Mouse (Mus musculus): ENCODE measurements around the gene Lsmem1. TPM values are rescaled to one million over a fixed set of nuclear protein-coding genes. Genes with fewer than 3 reads are reported as not detected.
"Not testable (repeated sequence)": the region's sequence is repeated elsewhere in the genome, so short reads cannot be mapped to it uniquely, and the experiment has no call there.

Lsmem1 gene
- polyA plus RNA-seq, 1 experiment from 2014 or later = not detected

DNA sequence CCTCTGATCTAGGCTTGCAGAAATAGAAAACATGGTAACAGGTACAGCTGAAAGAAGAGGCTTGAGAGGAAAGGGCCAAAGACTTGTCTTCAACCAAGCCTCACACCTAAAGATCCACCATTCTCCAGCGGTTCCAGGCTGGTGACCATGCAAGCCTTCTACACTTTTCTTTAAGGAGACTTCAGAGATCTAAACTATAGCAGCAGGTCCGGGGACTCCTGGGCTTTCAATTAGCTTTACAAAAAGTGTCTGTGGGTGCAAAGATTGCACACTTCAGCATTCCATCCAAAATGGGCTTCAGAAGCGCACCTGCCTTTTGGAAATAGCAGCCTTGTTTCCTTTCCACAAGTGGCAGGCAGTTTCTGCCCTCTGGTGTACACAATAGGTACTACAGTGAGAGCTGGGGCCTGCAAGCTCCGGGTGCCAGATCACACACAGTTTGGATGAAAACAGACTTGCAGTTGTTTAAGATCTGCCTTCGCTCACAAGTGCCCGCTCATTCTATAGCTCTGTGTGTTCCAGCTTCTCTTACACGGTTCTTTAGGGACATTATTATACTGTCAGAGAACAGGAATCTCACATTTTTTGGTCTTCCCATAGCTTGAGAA, 609 bp upstream of the Lsmem1 start:
- Histone ChIP-seq H3K27me3 (replicated peaks; ENCODE audit: control insufficient read depth, insufficient read depth, low read length) (no peaks in the 10 kb centered on the region), H3K4me2 (ENCODE audit: low read length) (no peak overlapping the region), H3K9me3 (ENCODE audit: control insufficient read depth, low read length) (no peaks in the 10 kb centered on the region), H3K36me3 (ENCODE audit: control insufficient read depth, insufficient read depth, low read length) (peaks cover 38% of the 10 kb centered on the region), H3K27ac (ENCODE audit: low read depth) (no peak overlapping the region), H3K4me3 (ENCODE audit: low read depth, low read length) (no peak overlapping the region), H3K4me1 (replicated peaks; ENCODE audit: control insufficient read depth, insufficient read depth, low read length) (no peaks in the 10 kb centered on the region), H3K9ac (ENCODE audit: low read length) (no peak overlapping the region)
- DNase-seq (ENCODE audit: low spot score) (peak; percentile 75), ATAC-seq (replicated peaks; ENCODE audit: low FRiP score, low TSS enrichment, low read depth) (peak; percentile 64; the same call in 1 of the 2 replicates)
- WGBS = 46% methylated on average over 7 of the region's 7 CpGs

DNA sequence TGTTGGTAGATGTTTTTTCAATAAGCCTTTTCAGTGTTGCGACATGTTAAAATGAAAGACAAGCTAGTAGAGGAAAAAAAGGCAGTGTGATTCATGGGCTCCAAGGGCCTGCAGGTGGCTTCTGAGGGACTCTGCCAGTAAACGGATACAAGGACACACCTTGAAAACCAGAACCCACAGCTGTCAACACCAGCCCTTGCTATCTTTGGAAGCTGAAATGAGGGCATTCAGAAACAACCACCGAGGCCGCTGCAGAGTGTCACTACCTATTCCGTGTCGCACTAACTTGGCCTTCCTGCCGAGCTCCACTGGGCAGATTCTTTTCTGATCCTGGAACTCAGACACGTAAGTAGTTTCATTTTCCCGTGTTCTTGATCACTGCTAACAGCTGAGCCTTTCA, 863 bp downstream of the Lsmem1 start:
- DNase-seq (ENCODE audit: low spot score) = no peak
- no peaks in the 10 kb centered on the region for H3K9me3 ChIP-seq (ENCODE audit: control insufficient read depth, low read length)
- ATAC-seq (replicated peaks; ENCODE audit: low FRiP score, low TSS enrichment, low read depth) = no peak
- H3K9ac ChIP-seq (ENCODE audit: low read length) = no peak overlapping the region
- H3K27me3 ChIP-seq (replicated peaks; ENCODE audit: control insufficient read depth, insufficient read depth, low read length) = no peaks in the 10 kb centered on the region
- H3K4me2 ChIP-seq (ENCODE audit: low read length) = no peak overlapping the region
- no peak overlapping the region for H3K27ac ChIP-seq (ENCODE audit: low read depth)
- H3K4me1 ChIP-seq (replicated peaks; ENCODE audit: control insufficient read depth, insufficient read depth, low read length) = no peaks in the 10 kb centered on the region
- no peak overlapping the region for H3K4me3 ChIP-seq (ENCODE audit: low read depth, low read length)
- peaks cover 23% of the 10 kb centered on the region for H3K36me3 ChIP-seq (ENCODE audit: control insufficient read depth, insufficient read depth, low read length)
- 80% methylated on average over 9 of the region's 9 CpGs for WGBS

DNA sequence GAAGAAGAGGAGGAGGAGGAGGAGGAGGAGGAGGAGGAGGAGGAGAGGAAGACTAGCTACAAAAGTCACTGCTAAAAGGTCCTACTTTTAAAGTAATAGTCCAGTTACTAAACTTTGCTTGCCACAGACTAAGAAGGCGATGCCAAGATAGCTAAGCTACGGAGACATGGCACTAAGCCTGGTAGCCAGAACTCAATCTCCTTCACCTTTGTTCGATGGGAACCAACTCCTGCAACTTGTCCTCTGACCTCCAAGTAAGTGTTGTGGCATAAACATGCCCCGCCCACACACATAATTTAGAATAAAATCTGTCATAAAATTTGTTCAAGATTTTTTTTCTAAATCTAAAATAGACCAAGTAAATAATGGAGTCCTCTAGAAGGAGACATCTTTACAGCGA, 1.3 kb downstream of the Lsmem1 start:
- no peaks in the 10 kb centered on the region for H3K9me3 ChIP-seq (ENCODE audit: control insufficient read depth, low read length)
- H3K36me3 ChIP-seq (ENCODE audit: control insufficient read depth, insufficient read depth, low read length) = peaks cover 19% of the 10 kb centered on the region
- DNase-seq (ENCODE audit: low spot score) = no peak
- no peak overlapping the region for H3K4me2 ChIP-seq (ENCODE audit: low read length)
- no peak overlapping the region for H3K27ac ChIP-seq (ENCODE audit: low read depth)
- no peak for ATAC-seq (replicated peaks; ENCODE audit: low FRiP score, low TSS enrichment, low read depth)
- H3K9ac ChIP-seq (ENCODE audit: low read length) = no peak overlapping the region
- WGBS = 91% methylated on average over 5 of the region's 5 CpGs
- no peak overlapping the region for H3K4me3 ChIP-seq (ENCODE audit: low read depth, low read length)
- H3K4me1 ChIP-seq (replicated peaks; ENCODE audit: control insufficient read depth, insufficient read depth, low read length) = no peaks in the 10 kb centered on the region
- no peaks in the 10 kb centered on the region for H3K27me3 ChIP-seq (replicated peaks; ENCODE audit: control insufficient read depth, insufficient read depth, low read length)

DNA sequence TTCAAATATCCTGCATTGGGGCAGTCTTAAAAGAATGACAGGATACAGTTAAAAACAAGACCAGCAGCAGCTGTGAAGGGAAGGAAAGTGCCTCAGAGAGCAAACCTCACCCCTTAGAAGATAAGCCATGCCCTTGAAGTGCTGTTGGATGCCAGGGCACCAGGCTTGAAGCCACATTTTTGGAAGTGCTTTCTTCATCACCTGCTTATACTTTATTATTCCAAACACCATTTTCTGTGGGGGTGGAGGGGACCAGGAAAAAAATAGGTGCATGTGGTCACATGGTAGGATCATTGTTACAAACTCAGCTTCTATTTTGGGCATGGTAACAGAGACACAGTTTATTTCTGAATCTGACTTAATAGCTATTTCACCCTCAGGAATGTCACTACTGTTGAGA, 1.8 kb downstream of the Lsmem1 start:
- no peak overlapping the region for H3K4me2 ChIP-seq (ENCODE audit: low read length)
- no peaks in the 10 kb centered on the region for H3K27me3 ChIP-seq (replicated peaks; ENCODE audit: control insufficient read depth, insufficient read depth, low read length)
- no peaks in the 10 kb centered on the region for H3K4me1 ChIP-seq (replicated peaks; ENCODE audit: control insufficient read depth, insufficient read depth, low read length)
- ATAC-seq (replicated peaks; ENCODE audit: low FRiP score, low TSS enrichment, low read depth) = no peak
- H3K9me3 ChIP-seq (ENCODE audit: control insufficient read depth, low read length) = no peaks in the 10 kb centered on the region
- H3K9ac ChIP-seq (ENCODE audit: low read length) = no peak overlapping the region
- H3K27ac ChIP-seq (ENCODE audit: low read depth) = no peak overlapping the region
- peaks cover 14% of the 10 kb centered on the region for H3K36me3 ChIP-seq (ENCODE audit: control insufficient read depth, insufficient read depth, low read length)
- no peak for DNase-seq (ENCODE audit: low spot score)
- no peak overlapping the region for H3K4me3 ChIP-seq (ENCODE audit: low read depth, low read length)

DNA sequence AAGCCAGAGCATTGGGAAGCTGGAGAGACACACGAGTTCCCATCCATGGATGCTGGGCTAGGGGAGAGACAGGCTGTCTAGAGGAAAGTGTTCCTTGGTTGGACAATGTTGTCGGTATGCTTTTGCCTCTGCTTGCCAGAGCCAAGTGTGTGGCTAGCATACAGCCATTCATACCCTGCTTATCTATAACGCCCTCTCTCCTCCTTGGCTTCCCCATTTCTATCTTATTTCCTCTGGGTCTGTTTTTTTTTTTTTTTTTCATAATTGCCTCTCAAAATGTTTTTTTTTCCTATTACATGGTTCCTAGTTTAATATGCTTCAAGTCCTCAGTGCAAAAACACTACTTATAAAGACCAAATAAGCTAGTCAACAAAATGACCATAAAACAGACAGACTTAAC, 13.8 kb downstream of the Lsmem1 start:
- ATAC-seq (replicated peaks; ENCODE audit: low FRiP score, low TSS enrichment, low read depth) (no peak), DNase-seq (ENCODE audit: low spot score) (no peak)
- Histone ChIP-seq H3K9me3 (ENCODE audit: control insufficient read depth, low read length) (peaks cover 6% of the 10 kb centered on the region), H3K27ac (ENCODE audit: low read depth) (no peak overlapping the region), H3K36me3 (ENCODE audit: control insufficient read depth, insufficient read depth, low read length) (no peaks in the 10 kb centered on the region), H3K27me3 (replicated peaks; ENCODE audit: control insufficient read depth, insufficient read depth, low read length) (no peaks in the 10 kb centered on the region), H3K4me2 (ENCODE audit: low read length) (no peak overlapping the region), H3K4me3 (ENCODE audit: low read depth, low read length) (no peak overlapping the region), H3K4me1 (replicated peaks; ENCODE audit: control insufficient read depth, insufficient read depth, low read length) (no peaks in the 10 kb centered on the region), H3K9ac (ENCODE audit: low read length) (no peak overlapping the region)
- 82% methylated on average over 3 of the region's 3 CpGs for WGBS

DNA sequence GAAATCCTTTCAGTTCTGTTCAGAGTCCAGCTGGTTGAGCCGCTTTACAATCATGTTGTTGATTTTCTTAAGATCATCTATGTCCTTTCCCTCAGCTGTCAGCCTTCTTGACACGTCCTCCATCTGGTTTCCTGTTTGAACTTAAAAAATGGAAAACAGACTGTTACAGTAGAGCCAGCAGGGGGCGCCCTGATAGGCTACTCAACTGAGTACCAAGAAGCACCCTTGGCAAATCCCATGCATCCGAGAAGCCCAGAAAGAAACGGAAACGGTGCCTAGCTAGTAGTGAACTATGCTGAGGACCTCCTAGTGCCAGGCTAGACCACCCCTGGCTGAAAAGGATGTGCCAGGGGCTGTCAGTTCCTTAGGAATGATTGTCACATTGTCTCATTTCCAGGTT, 22.2 kb downstream of the Lsmem1 start:
- Histone ChIP-seq H3K27ac (ENCODE audit: low read depth) (no peak overlapping the region), H3K27me3 (replicated peaks; ENCODE audit: control insufficient read depth, insufficient read depth, low read length) (no peaks in the 10 kb centered on the region), H3K9ac (ENCODE audit: low read length) (no peak overlapping the region), H3K4me1 (replicated peaks; ENCODE audit: control insufficient read depth, insufficient read depth, low read length) (no peaks in the 10 kb centered on the region), H3K4me3 (ENCODE audit: low read depth, low read length) (no peak overlapping the region), H3K4me2 (ENCODE audit: low read length) (no peak overlapping the region), H3K9me3 (ENCODE audit: control insufficient read depth, low read length) (peaks cover 6% of the 10 kb centered on the region), H3K36me3 (ENCODE audit: control insufficient read depth, insufficient read depth, low read length) (no peaks in the 10 kb centered on the region)
- ATAC-seq (replicated peaks; ENCODE audit: low FRiP score, low TSS enrichment, low read depth) (no peak), DNase-seq (ENCODE audit: low spot score) (no peak)
- WGBS = 60% methylated on average over 6 of the region's 6 CpGs

DNA sequence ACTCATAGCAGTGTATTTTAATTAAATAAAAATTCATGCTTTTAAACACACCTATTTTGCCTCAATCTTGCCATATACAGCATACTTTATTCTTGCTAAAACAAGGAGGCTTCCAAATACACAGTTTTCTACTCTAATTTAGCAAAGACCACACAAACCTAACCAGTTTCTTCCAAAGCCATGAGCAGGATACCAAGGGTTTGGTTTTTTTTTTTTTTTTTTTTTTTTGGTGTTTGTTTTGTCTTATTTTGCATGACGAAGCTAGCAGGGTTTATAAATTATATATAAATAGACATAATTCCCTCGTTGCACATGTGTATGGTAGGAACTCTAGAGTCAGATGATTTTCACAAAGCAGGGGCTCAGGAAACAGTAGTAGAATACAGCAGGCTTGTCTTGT, 23.1 kb downstream of the Lsmem1 start:
- no peak for ATAC-seq (replicated peaks; ENCODE audit: low FRiP score, low TSS enrichment, low read depth)

DNA sequence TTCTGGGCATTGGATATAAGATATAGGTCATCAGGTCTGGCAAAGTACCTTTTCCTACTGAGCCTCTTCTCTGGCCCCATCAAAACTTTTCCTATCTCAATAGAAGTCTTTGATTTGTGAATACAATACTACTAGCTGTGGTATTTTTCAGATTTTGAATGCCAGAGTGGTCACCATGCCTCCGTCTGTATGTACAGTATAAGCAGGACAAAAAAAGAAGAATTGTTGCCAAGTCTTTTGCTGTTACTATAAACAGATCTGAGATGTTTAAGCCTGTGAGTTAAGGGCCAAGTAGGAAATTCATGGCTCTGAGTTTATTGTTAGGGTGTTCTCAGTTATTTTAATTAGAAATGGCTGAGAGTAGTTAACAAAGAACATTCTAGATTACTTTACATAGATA, 24.1 kb downstream of the Lsmem1 start:
- not testable (repeated sequence) for H3K27me3 ChIP-seq (replicated peaks; ENCODE audit: control insufficient read depth, insufficient read depth, low read length); H3K4me3 ChIP-seq (ENCODE audit: low read depth, low read length); H3K36me3 ChIP-seq (ENCODE audit: control insufficient read depth, insufficient read depth, low read length); H3K9me3 ChIP-seq (ENCODE audit: control insufficient read depth, low read length); H3K9ac ChIP-seq (ENCODE audit: low read length); H3K4me2 ChIP-seq (ENCODE audit: low read length); DNase-seq (ENCODE audit: low spot score); H3K4me1 ChIP-seq (replicated peaks; ENCODE audit: control insufficient read depth, insufficient read depth, low read length); H3K27ac ChIP-seq (ENCODE audit: low read depth); ATAC-seq (replicated peaks; ENCODE audit: low FRiP score, low TSS enrichment, low read depth)
- WGBS = 21% methylated on average over 1 of the region's 1 CpGs

More for the DNA sequence above, 23.1 kb downstream of the Lsmem1 start:
- peaks cover 5% of the 10 kb centered on the region for H3K9me3 ChIP-seq (ENCODE audit: control insufficient read depth, low read length)
- 79% methylated on average over 2 of the region's 2 CpGs for WGBS
- H3K27me3 ChIP-seq (replicated peaks; ENCODE audit: control insufficient read depth, insufficient read depth, low read length) = no peaks in the 10 kb centered on the region
- DNase-seq (ENCODE audit: low spot score) = no peak
- H3K4me1 ChIP-seq (replicated peaks; ENCODE audit: control insufficient read depth, insufficient read depth, low read length) = no peaks in the 10 kb centered on the region
- H3K4me2 ChIP-seq (ENCODE audit: low read length) = no peak overlapping the region
- no peaks in the 10 kb centered on the region for H3K36me3 ChIP-seq (ENCODE audit: control insufficient read depth, insufficient read depth, low read length)
- H3K4me3 ChIP-seq (ENCODE audit: low read depth, low read length) = no peak overlapping the region
- no peak overlapping the region for H3K27ac ChIP-seq (ENCODE audit: low read depth)
- no peak overlapping the region for H3K9ac ChIP-seq (ENCODE audit: low read length)

DNA sequence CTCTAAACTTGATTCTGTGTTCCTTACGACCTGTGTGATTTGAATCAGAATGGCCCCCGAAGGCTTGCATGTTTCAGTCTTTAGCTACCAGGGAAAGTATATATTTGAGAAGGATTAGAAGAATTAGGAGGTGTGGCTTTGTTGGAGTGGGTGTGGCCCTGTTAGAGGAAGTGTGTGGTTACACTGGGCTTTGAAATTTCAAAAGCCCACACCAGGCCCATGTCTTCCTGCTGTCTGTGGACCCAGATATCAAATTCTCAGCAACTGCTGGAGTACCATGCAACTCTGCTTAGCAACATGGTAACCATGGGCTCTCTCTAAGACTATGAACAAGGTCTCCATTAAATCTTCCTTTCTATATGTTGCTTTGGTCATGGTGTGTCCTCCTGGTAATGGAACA, 27.7 kb downstream of the Lsmem1 start:
- H3K36me3 ChIP-seq (ENCODE audit: control insufficient read depth, insufficient read depth, low read length) = no peaks in the 10 kb centered on the region
- H3K27me3 ChIP-seq (replicated peaks; ENCODE audit: control insufficient read depth, insufficient read depth, low read length) = no peaks in the 10 kb centered on the region
- H3K4me1 ChIP-seq (replicated peaks; ENCODE audit: control insufficient read depth, insufficient read depth, low read length) = no peaks in the 10 kb centered on the region
- no peak for DNase-seq (ENCODE audit: low spot score)
- H3K4me3 ChIP-seq (ENCODE audit: low read depth, low read length) = no peak overlapping the region
- H3K27ac ChIP-seq (ENCODE audit: low read depth) = no peak overlapping the region
- ATAC-seq (replicated peaks; ENCODE audit: low FRiP score, low TSS enrichment, low read depth) = no peak
- WGBS = 84% methylated on average over 2 of the region's 2 CpGs
- H3K4me2 ChIP-seq (ENCODE audit: low read length) = no peak overlapping the region
- H3K9ac ChIP-seq (ENCODE audit: low read length) = no peak overlapping the region
- H3K9me3 ChIP-seq (ENCODE audit: control insufficient read depth, low read length) = no peaks in the 10 kb centered on the region
